Mouse (Mus musculus) adrenal gland, adult 10 weeks (tissue): ENCODE data around the gene Tmem274. TPM values are rescaled to one million over a fixed set of nuclear protein-coding genes. Genes with fewer than 3 reads are reported as not detected.

Experiments used
- polyA plus RNA-seq: library from polyadenylated mRNA; stranded (reverse); fragments of 350-450 nt; fragmentation: Illumina TruSeq; extraction: RNeasy Lipid Tissue Mini Kit (QIAGEN cat#74804); gene quantifications from one replicate; pipeline ENCODE4 v1.2.3, GENCODE M21; 2014; ENCODE audit warnings: low read depth, low replicate concordance

The Tmem274 gene
- not detected for polyA plus RNA-seq

GRCm38 (mm10) chr4:149477078-149477477 lies at the start of gene Tmem274:
Gene Tmem274 (plus strand): TSS chr4:149477378.

GRCm38 (mm10) chr4:149454879-149455278 lies 22.3 kb upstream of the Tmem274 start, which contains the start of gene Rbp7:
Gene Rbp7 (minus strand): TSS chr4:149454978.

GRCm38 (mm10) chr4:149485053-149485824 lies 8.1 kb downstream of the Tmem274 start, which contains the start of the genes Nmnat1 and Lzic:
Gene Nmnat1 (minus strand): TSS chr4:149485202.
Gene Lzic (plus strand): TSS chr4:149485229.

GRCm38 (mm10) chr4:149517868-149518340 lies 40.7 kb downstream of the Tmem274 start, which contains the start of gene Ctnnbip1:
Gene Ctnnbip1 (plus strand): TSS chr4:149518236.

Other genes starting within 250 kb of the Tmem274 start
- 189 TPM for gene Kif1b, start 169.7 kb upstream of the Tmem274 start, polyA plus RNA-seq
- 42.9 TPM for gene Ube4b, start 50.6 kb upstream of the Tmem274 start, polyA plus RNA-seq
- gene Rbp7, start 22.4 kb upstream of the Tmem274 start, polyA plus RNA-seq, result 2.8 TPM
- gene Nmnat1, start 7.8 kb downstream of the Tmem274 start, polyA plus RNA-seq, result 6.9 TPM
- 39.8 TPM for gene Lzic, start 7.9 kb downstream of the Tmem274 start, polyA plus RNA-seq
- 16.6 TPM for gene Ctnnbip1, start 40.9 kb downstream of the Tmem274 start, polyA plus RNA-seq
- gene Clstn1, start 109.1 kb downstream of the Tmem274 start, polyA plus RNA-seq, result 24.4 TPM
- not detected for gene Pik3cd, start 225.2 kb downstream of the Tmem274 start, polyA plus RNA-seq